Mouse (Mus musculus) neural tube, embryonic 10.5 days (tissue): ENCODE measurements around the gene Fam163a.
A peak's percentile ranks its signal among the peaks of the same experiment; 100 is the strongest.
"Not testable (repeated sequence)": the region's sequence is repeated elsewhere in the genome, so short reads cannot be mapped to it uniquely, and the experiment has no call there.

Experiments used
- DNase-seq: peaks from one replicate; pipeline ENCODE4 v3.0.0-alpha.2; 2017; ENCODE audit warnings: low spot score; ENCODE audit errors: extremely low spot score

The Fam163a gene

DNA sequence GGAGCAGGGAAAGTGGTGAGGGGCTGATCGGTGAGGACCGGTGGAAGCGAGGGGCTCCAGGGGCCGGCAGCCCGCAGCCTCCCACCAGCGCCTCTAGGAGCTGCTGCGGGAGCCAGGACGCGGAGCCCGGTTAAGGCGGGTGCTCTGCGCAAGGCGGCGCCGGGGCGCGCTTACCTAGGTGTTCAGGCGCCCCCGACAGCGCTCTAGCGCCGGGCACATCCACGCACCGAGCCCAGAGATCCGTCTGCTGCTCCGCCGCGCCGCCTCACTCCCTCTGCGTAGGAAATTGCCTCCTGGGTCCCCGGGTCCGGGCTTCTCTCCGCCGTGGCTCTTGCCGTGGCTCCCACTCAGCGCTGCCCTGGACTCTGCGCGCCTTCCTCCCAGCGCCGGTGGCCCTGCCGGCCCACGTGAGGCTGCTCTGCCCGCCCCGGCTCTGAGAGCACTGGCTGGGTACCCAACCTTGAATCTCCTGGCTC, at the start of gene Fam163a:
Fam163a (minus strand) TSS at position 371 of the 476 bp plus-strand sequence.
- DNase-seq, result peak; percentile 61

DNA sequence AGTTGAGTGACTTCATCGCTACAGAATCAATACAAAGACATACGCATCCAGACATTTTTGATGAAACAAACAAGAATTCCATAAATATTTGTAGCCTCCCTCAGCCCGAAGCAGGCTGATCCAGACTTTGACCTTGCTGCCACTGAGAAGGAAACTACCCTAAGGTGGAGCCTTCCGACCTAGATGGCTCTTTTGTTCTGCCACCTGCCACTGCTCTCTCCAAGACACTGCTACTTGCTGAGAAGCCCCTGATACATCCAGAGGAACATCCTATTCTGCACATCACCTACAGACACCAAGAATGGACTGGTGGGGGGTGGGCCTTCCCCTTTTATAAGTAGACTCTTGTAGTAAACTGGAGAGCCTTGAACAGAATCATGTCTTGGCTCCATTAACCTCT, 46.3 kb upstream of the Fam163a start:
- not testable (repeated sequence) for DNase-seq

DNA sequence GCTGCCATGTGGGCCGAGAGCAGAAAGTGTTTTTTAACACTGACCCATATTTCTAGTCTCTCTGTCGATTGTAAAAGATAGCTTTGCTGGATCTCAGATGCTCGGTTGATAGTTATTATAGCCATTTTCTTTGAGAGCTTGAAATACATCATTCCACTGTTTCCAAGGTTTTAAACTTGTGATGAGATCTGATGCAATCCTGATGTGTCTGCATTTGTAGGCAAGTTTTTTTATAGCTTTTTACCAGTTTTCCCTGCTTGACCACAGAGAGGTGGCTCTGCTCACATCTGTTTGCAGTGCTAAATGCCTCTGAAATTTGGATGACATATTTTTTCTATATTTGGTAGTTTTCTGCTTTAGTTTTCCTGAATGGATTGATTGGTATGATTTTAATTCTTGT, 43.1 kb upstream of the Fam163a start:
- no peak for DNase-seq

- peak; percentile 46 for DNase-seq
Observed at GRCm38 (mm10) chr1:156241713-156242348, 37.0 kb upstream of the Fam163a start.

- no peak for DNase-seq
Observed at GRCm38 (mm10) chr1:156241035-156241434, 36.2 kb upstream of the Fam163a start.

GRCm38 (mm10) chr1:156231122-156231521, 26.3 kb upstream of the Fam163a start:
- no peak for DNase-seq

GRCm38 (mm10) chr1:156230339-156231089, 25.7 kb upstream of the Fam163a start:
- peak; percentile 49 for DNase-seq

DNA sequence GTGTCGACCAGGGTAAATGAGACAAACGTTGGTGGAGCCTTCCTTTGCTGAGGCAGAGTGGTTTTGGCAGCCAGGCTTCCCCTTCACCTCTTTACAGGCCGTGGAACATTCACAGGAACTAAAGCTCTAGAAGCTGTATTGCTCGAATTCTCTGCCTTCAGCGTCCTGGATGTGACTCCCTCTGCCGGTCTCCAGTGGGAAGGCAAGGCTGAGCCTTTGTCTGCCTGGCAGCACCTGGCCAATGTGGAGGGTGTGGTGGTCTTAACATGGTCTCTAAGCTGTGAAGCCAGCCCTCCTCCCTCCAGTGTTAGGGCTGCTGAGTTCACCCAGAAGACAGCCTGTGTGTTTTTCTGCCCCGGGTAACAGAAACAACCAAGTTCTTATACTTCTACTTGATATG, 24.6 kb upstream of the Fam163a start:
- DNase-seq, result peak; percentile 62

DNA sequence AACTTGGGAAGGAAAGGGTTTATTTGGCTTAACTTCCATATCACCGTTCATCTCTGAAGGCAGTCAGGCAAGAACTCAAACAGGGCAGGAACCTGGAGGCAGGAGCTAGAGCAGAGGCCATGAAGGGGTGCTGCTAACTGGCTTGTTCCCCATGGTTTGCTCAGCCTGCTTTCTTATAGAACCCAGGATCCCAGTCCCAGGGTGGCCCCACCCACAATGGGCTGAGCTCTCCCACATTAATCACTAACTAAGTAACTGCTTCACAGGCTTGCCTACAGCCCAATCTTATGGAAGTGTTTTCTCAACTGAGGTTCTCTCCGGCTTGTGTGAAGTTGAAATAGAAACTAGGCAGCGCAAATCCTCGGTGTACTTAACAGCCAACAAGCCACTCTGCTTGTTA, 23.9 kb upstream of the Fam163a start:
- DNase-seq, result no peak

GRCm38 (mm10) chr1:156226903-156227302, 22.1 kb upstream of the Fam163a start:
- no peak for DNase-seq

GRCm38 (mm10) chr1:156222205-156223000, 17.6 kb upstream of the Fam163a start:
- DNase-seq, result peak; percentile 40

- DNase-seq, result no peak
Observed at GRCm38 (mm10) chr1:156221327-156221726, 16.5 kb upstream of the Fam163a start.

GRCm38 (mm10) chr1:156218573-156218972, 13.7 kb upstream of the Fam163a start:
- DNase-seq, result no peak

DNA sequence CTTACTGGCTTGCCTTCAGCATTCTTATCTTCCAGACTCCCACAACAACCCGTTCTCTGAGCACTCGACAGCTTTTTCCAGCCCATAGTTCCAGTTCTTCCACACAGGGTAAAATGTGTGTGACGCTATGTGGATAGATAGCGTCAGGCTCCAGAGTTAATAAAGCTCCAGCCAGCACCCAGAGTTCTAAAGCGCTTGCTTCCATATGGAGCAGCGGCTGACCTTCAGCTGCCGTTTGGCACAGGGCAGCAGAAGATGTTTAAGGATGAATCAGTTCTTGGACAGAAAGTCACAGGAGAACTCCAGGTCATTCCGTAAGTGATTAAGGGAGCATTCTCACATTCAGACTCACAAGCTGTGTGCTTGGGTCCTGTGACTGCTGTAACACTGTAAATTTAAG, 13.1 kb upstream of the Fam163a start:
- no peak for DNase-seq

DNA sequence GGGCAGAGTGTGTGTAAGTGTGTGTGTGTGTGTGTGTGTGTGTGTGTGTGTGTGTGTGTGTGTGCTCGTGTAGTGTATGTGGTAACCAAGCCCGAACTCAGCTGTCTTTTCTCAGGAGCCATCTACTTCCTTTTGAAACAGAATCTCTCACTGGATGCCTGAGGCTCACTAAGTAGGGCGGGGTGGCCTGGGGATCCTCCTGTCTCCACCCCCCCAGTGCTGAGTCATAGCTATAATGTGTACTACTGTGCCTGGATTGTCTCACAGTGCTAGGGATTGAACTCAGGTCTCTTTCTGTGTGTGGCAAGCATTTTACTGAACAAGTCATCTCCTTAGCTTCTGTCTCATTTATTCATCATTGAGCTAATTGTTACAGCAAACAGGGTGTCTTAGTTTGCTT, 12.6 kb upstream of the Fam163a start:
- DNase-seq, result no peak

GRCm38 (mm10) chr1:156216249-156216648, 11.4 kb upstream of the Fam163a start:
- no peak for DNase-seq

- no peak for DNase-seq
Observed at GRCm38 (mm10) chr1:156214651-156215050, 9.8 kb upstream of the Fam163a start.

DNA sequence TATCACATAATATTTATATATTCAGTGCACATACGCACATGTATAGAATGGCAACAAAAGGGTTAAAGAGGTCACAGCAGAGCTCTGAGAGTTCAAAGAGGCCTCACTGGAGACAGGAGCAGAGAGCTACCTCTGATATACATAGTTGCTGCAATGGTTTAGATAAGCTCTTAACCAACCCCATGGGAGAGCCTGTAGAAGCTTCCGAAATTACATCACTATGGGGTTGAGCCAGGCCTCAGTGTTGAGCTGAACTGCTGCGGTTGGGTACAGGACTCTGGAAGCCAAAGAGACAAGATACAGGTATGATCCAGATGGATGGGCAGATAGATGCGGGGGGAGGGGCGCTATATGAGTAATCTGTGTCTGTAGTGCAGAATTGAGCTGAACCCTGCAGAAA, 8.1 kb upstream of the Fam163a start:
- DNase-seq, result no peak

- no peak for DNase-seq
Observed at GRCm38 (mm10) chr1:156211809-156212317, 7.0 kb upstream of the Fam163a start.

GRCm38 (mm10) chr1:156205164-156205563, 338 bp upstream of the Fam163a start:
- DNase-seq, result no peak

DNA sequence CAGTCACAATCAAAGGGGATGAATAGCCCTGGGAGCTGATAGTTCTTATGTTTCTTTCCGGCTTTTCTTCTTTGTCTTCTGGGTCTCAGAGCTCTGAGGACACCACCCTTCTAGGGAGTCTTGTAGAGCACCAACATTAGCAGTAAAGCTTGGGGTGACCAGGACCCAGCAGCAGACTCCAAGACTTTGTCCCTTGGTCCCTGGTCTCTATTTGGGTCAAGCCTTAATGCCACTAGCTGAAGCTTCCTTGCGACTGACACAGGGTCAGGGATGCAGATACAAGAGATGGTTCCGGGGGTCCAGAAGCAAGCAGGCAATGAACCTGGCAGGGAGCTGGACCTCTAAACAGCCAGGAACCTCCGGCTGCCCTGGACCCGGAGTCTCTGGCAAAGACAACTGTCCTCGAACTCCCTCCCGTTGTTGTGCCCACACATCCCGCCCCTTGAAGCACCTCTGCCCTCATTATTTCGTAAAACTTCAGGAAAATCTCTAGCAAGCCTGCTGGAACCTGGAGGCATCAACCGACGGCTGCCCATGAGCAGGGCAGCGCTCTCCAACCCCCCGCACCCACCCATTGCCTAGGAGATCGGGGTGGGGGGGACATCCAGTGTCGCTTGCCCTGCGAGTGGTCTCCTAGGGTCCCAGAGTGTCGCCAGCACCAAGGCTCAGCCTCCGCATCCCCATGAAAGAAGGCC, 718 bp downstream of the Fam163a start:
- DNase-seq, result peak; percentile 37
